Mouse (Mus musculus) megakaryocyte, embryonic 14.5 days (primary cell): Measurements from ENCODE around the gene Rhof. TPM values are rescaled to one million over a fixed set of nuclear protein-coding genes. Genes with fewer than 3 reads are reported as not detected.
A peak's percentile ranks its signal among the peaks of the same experiment; 100 is the strongest.
"Not testable (repeated sequence)": the region's sequence is repeated elsewhere in the genome, so short reads cannot be mapped to it uniquely, and the experiment has no call there.

Experiments used
- H3K27me3 ChIP-seq: replicated peaks from 2 replicates; pipeline ENCODE3; 2012; ENCODE audit warnings: inconsistent platforms
- H3K36me3 ChIP-seq: replicated peaks from 2 replicates; pipeline ENCODE3; 2012; ENCODE audit warnings: low read length, inconsistent platforms, mixed read lengths
- H3K4me1 ChIP-seq: 2 replicates; pipeline ENCODE4 v1.6.1; 2012; ENCODE audit warnings: inconsistent platforms
- H3K4me3 ChIP-seq: replicated peaks from 2 replicates; pipeline ENCODE3; 2012; ENCODE audit warnings: moderate library complexity, mild to moderate bottlenecking, inconsistent platforms
- H3K9me3 ChIP-seq: 2 replicates; pipeline ENCODE4 v1.6.1; 2012; ENCODE audit warnings: inconsistent platforms
- FLI1 ChIP-seq: IDR thresholded peaks from 2 replicates; pipeline ENCODE4 v1.6.1; 2012; ENCODE audit warnings: low read length, inconsistent platforms, mixed read lengths
- GATA1 ChIP-seq: IDR thresholded peaks from 3 replicates; pipeline ENCODE4 v1.6.1; 2012; ENCODE audit warnings: mixed read lengths, low read length, inconsistent platforms, borderline replicate concordance
- polyA plus RNA-seq: library from polyadenylated mRNA; stranded (reverse); fragments of >175 nt; gene quantifications from 2 replicates; pipeline ENCODE4 v1.2.3, GENCODE M21; 2012; ENCODE audit warnings: low replicate concordance; ENCODE audit not compliant: insufficient read depth

The Rhof gene
- polyA plus RNA-seq, 1 experiment, result 61.2 TPM

GRCm38 (mm10) chr5:123079568-123079967, 52.9 kb downstream of the Rhof start:
- Histone ChIP-seq H3K4me1 (peaks cover 58% of the 10 kb centered on the region), H3K4me3 (no peak overlapping the region)
- TF ChIP-seq FLI1, result no peak
- no peak for TF ChIP-seq GATA1

GRCm38 (mm10) chr5:123076419-123077281, 55.8 kb downstream of the Rhof start:
- Histone ChIP-seq H3K36me3 (no peaks in the 10 kb centered on the region), H3K27me3 (no peaks in the 10 kb centered on the region), H3K9me3 (peaks cover 9% of the 10 kb centered on the region), H3K4me3 (peak overlapping the region; percentile 97), H3K4me1 (peaks cover 52% of the 10 kb centered on the region)
- no peak for TF ChIP-seq FLI1
- TF ChIP-seq GATA1, result no peak

More at GRCm38 (mm10) chr5:123079568-123079967, 52.9 kb downstream of the Rhof start:
- Histone ChIP-seq H3K9me3 (peaks cover 3% of the 10 kb centered on the region; the same call in 1 of the 2 replicates), H3K27me3 (no peaks in the 10 kb centered on the region), H3K36me3 (no peaks in the 10 kb centered on the region)

- Histone ChIP-seq H3K36me3 (no peaks in the 10 kb centered on the region), H3K9me3 (peaks cover 11% of the 10 kb centered on the region), H3K4me1 (peaks cover 52% of the 10 kb centered on the region), H3K27me3 (no peaks in the 10 kb centered on the region), H3K4me3 (peak overlapping the region; percentile 97)
- TF ChIP-seq FLI1, result no peak
- no peak for TF ChIP-seq GATA1
These were observed 56.7 kb downstream of the Rhof start for GRCm38 (mm10) chr5:123075576-123076418.

GRCm38 (mm10) chr5:123068714-123069113, 63.8 kb downstream of the Rhof start:
- peaks cover 20% of the 10 kb centered on the region for H3K4me1 ChIP-seq
- H3K9me3 ChIP-seq, result peaks cover 14% of the 10 kb centered on the region
- no peaks in the 10 kb centered on the region for H3K27me3 ChIP-seq
- no peaks in the 10 kb centered on the region for H3K36me3 ChIP-seq
- TF ChIP-seq FLI1 (no peak), GATA1 (no peak)
- H3K4me3 ChIP-seq, result no peak overlapping the region

GRCm38 (mm10) chr5:123068115-123068514, 64.4 kb downstream of the Rhof start, which contains the start of gene Tmem120b:
TSS of gene Tmem120b (plus strand) at chr5:123068415.
- H3K36me3 ChIP-seq, result no peaks in the 10 kb centered on the region
- H3K27me3 ChIP-seq, result no peaks in the 10 kb centered on the region
- peaks cover 14% of the 10 kb centered on the region for H3K9me3 ChIP-seq
- H3K4me1 ChIP-seq, result peaks cover 20% of the 10 kb centered on the region
- no peak within 1 kb of the TSS for H3K4me3 ChIP-seq
- no peak for TF ChIP-seq FLI1
- no peak for TF ChIP-seq GATA1

GRCm38 (mm10) chr5:123067395-123067995, 65.0 kb downstream of the Rhof start:
- H3K27me3 ChIP-seq, result no peaks in the 10 kb centered on the region
- no peaks in the 10 kb centered on the region for H3K36me3 ChIP-seq
- TF ChIP-seq GATA1 (no peak), FLI1 (no peak)
- peaks cover 20% of the 10 kb centered on the region for H3K4me1 ChIP-seq
- peaks cover 14% of the 10 kb centered on the region for H3K9me3 ChIP-seq
- no peak overlapping the region for H3K4me3 ChIP-seq

GRCm38 (mm10) chr5:123064207-123064606, 68.3 kb downstream of the Rhof start:
- TF ChIP-seq FLI1 (no peak), GATA1 (no peak)
- Histone ChIP-seq H3K4me1 (peaks cover 35% of the 10 kb centered on the region), H3K4me3 (no peak overlapping the region), H3K9me3 (no peaks in the 10 kb centered on the region), H3K27me3 (no peaks in the 10 kb centered on the region), H3K36me3 (no peaks in the 10 kb centered on the region)

GRCm38 (mm10) chr5:123063141-123063540, 69.4 kb downstream of the Rhof start:
- no peak overlapping the region for H3K4me3 ChIP-seq
- no peaks in the 10 kb centered on the region for H3K27me3 ChIP-seq
- peaks cover 38% of the 10 kb centered on the region for H3K4me1 ChIP-seq
- TF ChIP-seq FLI1 (no peak), GATA1 (no peak)
- H3K9me3 ChIP-seq, result no peaks in the 10 kb centered on the region
- H3K36me3 ChIP-seq, result no peaks in the 10 kb centered on the region

GRCm38 (mm10) chr5:123061402-123061749, 71.1 kb downstream of the Rhof start:
- not testable (repeated sequence) for H3K9me3 ChIP-seq, H3K36me3 ChIP-seq, H3K27me3 ChIP-seq, H3K4me3 ChIP-seq
- H3K4me1 ChIP-seq, result peaks cover 34% of the 10 kb centered on the region

GRCm38 (mm10) chr5:123060706-123061401, 71.6 kb downstream of the Rhof start:
- H3K27me3 ChIP-seq, result no peaks in the 10 kb centered on the region
- H3K36me3 ChIP-seq, result no peaks in the 10 kb centered on the region
- no peak overlapping the region for H3K4me3 ChIP-seq
- no peaks in the 10 kb centered on the region for H3K9me3 ChIP-seq
- no peak for TF ChIP-seq FLI1
- no peak for TF ChIP-seq GATA1
- peaks cover 34% of the 10 kb centered on the region for H3K4me1 ChIP-seq
